Mouse (Mus musculus) heart, adult 2 months (tissue): ENCODE measurements around the gene Lgals4.

Experiments
- CTCF ChIP-seq: fragments of 200-600 bp; IDR thresholded peaks from 2 replicates; pipeline ENCODE4 v1.8.1; 2022; ENCODE audit warnings: antibody characterized with exemption, mild to moderate bottlenecking, moderate library complexity
- EP300 ChIP-seq: fragments of 200-500 bp; IDR thresholded peaks from 2 replicates; pipeline ENCODE4 v1.6.1; 2011; ENCODE audit warnings: low read depth, low read length, control low read depth; ENCODE audit not compliant: insufficient read depth
- POLR2A ChIP-seq: fragments of 200-500 bp; IDR thresholded peaks from 2 replicates; pipeline ENCODE4 v1.6.1; 2011; ENCODE audit warnings: mild to moderate bottlenecking, low read depth, low read length, control low read depth; ENCODE audit not compliant: insufficient read depth

GRCm38 (mm10) chr7:28863540-28863939, 29.9 kb downstream of the Lgals4 start, which contains the start of gene Lgals7:
- TF ChIP-seq CTCF (no peak), POLR2A (no peak), EP300 (no peak)
